Mouse (Mus musculus): ENCODE data around the gene Acot6. TPM values are rescaled to one million over a fixed set of nuclear protein-coding genes. Genes with fewer than 3 reads are reported as not detected.

Acot6 gene
- total RNA-seq, 4 experiments from 2014 or later = 4.1 to 4.9 (median 4.1) TPM

GRCm38 (mm10) chr12:84101493-84101845, 1.0 kb downstream of the Acot6 start:
- no peak for DNase-seq (ENCODE audit: low spot score in 2 of 2)

DNA sequence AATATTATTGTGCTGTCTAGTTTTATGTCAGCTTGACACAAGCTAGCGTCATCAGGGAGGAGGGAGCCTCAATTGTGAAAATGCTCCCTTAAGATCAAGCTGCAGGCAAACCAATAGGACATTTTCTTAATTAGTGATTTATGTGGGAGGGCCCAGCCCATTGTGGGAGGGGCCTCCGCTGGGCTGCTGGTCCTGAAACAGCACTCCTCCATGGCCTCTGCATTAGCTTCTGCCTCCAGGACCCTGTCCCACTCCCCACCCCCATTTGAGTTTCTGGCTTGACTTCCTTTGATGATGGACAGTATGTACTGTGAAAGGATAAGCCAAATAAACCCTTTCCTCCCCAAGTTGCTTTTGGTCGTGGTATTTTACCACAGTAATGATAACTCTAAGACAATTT, 6.6 kb downstream of the Acot6 start:
- no peak for DNase-seq (ENCODE audit: low spot score in 2 of 2)

DNA sequence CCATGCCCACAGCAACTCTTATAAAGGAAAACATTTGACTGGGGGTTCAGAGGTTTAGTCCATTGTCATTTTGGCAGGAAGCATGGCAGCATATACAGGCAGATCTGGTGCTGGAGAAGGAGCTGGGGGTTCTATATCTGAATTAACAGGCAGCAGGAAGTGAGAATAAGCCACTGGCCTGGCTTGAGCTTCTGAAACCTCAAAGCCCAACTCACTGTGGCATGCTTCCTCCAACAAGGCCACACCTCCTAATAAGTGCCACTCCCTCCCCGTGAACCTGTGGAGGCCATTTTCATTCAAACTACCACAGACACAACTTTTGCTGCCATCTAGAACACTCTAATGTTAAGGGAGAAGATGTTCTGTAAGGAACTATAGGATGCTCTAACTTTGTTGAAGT, 7.2 kb downstream of the Acot6 start:
- no peak for DNase-seq (ENCODE audit: low spot score in 2 of 2)

- no peak for DNase-seq (ENCODE audit: low spot score in 2 of 2)
These were observed 9.5 kb downstream of the Acot6 start for GRCm38 (mm10) chr12:84109924-84110323.

DNA sequence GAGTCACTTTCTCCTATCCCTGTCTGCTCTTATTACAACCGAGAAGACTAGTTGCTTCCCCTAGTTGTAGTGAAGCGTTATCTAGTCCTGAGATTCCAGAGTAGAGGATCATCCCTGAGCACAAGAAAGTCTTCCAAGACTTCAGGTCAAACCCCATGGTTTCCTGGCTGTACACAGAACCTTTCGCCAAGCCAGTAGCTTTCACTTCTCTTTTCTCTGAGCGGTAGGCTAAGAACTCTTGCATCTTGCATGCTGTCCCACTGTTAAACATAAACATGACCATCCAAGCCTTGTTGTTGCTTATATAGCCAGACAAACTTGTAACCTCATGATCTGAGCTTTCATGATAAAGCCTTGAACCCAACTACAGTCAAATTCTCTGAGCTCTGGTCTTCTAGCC, 10.4 kb downstream of the Acot6 start:
- DNase-seq (ENCODE audit: low spot score in 2 of 2) = no peak

GRCm38 (mm10) chr12:84113676-84114075, 13.2 kb downstream of the Acot6 start:
- DNase-seq (ENCODE audit: low spot score in 2 of 2) = no peak

GRCm38 (mm10) chr12:84114153-84114994, 13.9 kb downstream of the Acot6 start, which contains the start of gene Dnal1:
Gene Dnal1 (plus strand): TSS chr12:84114366.
- DNase-seq (ENCODE audit: low spot score in 2 of 2) = peak; percentile 61 to 84

DNA sequence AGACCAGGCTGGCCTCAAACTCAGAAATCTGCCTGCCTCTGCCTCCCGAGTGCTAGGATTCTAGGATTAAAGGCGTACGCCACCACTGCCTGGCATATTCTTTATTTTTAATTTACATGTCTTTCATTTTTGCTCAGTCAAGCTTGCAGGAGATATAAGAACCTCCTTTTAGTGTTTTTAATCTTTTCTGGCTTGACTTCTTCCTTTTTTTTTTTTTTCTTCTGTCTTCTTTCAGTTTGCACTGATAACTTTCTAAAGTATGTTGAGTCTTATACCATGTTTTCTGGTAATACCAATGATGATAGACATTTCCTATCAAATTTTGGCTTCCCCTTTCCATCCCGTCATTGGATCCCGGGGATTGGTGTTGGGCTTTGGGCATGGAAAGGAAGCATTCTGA, 19.1 kb downstream of the Acot6 start:
- DNase-seq (ENCODE audit: low spot score in 2 of 2) = no peak

DNA sequence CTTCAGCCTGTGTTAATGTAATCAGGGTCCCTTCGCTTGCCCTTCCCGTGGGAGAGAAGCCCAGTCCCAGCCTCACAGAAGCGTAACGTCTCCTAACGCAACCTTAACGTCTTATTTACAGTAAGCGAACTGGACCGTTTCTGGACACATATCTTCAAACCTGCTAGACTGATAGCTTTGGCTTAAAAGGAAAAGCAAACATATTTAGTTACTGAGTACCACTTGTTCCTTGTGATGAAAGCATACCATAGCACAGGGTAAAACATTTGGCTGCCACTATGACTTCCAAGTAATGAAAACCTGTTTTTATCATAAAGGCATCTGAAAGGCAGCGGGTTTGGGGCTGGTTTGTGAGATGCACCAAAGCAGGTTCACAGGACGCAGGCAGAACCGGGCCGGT, 25.4 kb downstream of the Acot6 start:
- DNase-seq (ENCODE audit: low spot score in 2 of 2) = no peak

DNA sequence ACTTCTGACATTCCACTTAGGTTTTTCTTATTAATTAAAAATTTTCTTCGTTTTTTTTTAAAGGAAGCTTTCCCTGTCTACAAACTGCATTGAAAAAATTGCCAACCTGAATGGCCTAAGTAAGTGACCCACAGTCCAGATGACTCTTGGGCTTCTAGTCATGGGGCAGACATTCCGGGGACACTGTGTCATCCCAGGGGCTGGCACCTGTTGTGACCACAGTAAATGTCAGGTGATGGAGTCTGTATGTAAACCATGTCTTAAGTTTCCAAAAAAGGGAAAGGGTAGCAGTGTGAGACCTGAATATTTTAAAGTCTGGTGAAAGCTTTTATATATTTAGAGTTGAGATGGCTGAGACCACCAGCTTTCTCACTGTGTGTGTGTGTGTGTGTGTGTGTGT, 26.4 kb downstream of the Acot6 start:
- DNase-seq (ENCODE audit: low spot score in 2 of 2) = no peak

DNA sequence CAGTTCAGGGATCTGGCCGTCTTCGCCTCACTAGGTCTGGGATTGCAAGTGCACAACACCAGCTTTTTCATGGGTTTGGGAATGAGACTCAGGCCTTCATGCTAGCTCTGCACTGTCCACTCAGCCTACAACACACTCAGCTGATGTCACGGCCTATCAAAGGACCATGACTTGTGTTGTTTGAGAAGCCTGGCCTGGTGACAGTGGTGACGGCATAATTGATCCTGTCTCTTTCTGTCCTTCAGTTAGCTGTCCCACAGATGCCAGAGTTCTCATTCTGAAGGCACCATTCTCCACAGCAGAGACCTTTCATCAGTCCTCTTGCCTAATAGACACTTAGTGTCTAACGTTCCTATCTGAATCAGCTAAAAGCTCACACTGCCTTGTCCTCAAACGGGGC, 28.1 kb downstream of the Acot6 start:
- DNase-seq (ENCODE audit: low spot score in 2 of 2) = no peak

- no peak for DNase-seq (ENCODE audit: low spot score in 2 of 2)
These were observed 29.5 kb downstream of the Acot6 start for GRCm38 (mm10) chr12:84129931-84130330.

DNA sequence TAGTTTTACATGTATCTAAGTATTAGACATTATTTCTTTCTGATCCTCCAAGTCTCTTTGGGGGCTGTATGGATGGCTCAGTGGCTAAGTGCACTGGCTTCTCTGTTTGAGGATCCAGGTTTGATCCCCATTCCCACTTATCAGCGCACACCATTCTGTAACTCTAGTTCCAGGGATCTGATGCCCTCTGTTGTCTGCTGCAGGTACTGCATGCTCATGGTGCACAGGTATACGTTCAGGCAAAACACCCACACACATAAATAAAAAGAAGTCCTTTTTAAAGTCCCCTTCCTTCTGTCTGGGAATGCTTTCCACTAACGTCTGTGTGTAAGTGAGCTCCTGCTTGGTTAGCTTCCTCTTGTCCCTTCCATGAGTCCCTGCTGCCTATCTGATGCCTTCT, 31.8 kb downstream of the Acot6 start:
- no peak for DNase-seq (ENCODE audit: low spot score in 2 of 2)

GRCm38 (mm10) chr12:84137131-84137530, 36.7 kb downstream of the Acot6 start:
- DNase-seq (ENCODE audit: low spot score in 2 of 2) = no peak

DNA sequence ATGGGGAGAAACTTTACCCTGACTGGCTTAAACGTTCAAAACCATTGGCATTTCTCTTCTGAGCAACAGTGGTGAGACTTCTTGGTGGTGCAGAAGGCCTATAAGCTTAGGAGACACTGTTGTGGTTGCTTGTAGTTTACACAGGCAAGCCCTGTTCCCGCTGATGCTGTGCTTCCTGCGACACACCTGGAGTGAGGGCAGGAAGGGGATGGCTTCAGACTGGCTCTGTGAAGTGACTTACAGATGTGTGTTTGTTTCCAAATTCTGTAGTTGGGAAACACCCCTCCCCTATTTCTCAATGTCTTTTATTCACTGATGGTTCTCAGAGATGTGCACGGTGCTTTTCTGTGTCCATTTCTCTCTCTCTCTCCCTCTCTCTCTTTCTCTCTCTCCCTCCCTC, 39.7 kb downstream of the Acot6 start:
- DNase-seq (ENCODE audit: low spot score in 2 of 2) = no peak

DNA sequence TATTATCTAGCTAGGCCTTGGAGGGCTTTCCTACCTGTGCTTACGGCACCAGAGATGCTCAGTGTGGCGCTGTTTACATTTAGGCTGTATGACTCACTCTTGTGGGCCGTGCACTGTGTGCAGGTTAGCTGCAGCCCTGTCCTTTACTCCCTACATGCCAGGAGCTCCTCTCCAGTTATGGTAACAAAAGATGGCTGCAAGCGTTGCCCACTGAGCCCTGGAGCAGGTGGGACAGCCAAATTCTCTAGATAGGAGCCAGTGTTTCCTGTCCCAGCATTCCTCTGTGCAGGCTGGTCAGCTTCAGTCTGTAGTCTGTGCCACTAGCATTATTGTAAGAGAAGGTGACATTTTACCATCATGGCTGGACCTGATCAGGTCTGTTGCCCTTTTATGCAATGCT, 40.8 kb downstream of the Acot6 start:
- DNase-seq (ENCODE audit: low spot score in 2 of 2) = no peak

GRCm38 (mm10) chr12:84142281-84143050, 42.0 kb downstream of the Acot6 start:
- no peak for DNase-seq (ENCODE audit: low spot score in 2 of 2)

DNA sequence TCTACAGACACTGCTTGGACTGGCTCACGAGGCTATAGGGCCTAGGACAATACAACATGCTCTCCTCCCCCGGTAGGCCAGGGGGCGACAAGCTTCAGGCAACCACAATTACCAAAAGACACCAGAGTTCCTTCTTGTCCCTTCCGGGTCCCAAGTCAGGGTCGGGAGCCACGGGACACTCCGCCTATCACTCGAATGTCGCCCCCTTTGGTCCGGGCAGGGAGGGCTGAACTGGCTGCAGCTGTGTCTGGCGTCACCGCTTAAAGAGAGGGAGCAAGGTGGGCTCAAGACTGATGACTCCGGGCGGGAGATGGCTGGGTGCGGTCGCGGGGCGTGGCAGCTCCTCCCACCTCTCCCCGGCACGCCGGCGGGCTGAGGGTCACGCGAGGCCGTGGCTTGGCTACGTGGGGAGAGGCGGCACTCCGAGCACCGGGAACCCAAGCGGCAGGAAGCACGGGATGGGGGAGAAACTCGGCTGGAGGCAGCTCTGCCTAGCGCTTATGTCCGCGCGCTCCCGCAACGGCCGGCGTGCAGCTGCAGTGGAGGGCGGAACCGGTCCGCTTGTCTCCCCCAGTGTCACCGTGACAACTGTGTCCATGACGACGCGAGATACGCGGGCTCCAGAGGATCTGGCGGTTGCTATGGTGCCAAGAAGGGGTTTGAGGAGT, 47.6 kb downstream of the Acot6 start, which contains the start of gene Pnma1:
TSS of gene Pnma1 (minus strand) at position 536 of the 668 bp plus-strand sequence.
- peak; percentile 52 to 77 for DNase-seq (ENCODE audit: low spot score in 2 of 2)

GRCm38 (mm10) chr12:84148622-84149012, 48.2 kb downstream of the Acot6 start:
- DNase-seq (ENCODE audit: low spot score in 2 of 2) = no peak

DNA sequence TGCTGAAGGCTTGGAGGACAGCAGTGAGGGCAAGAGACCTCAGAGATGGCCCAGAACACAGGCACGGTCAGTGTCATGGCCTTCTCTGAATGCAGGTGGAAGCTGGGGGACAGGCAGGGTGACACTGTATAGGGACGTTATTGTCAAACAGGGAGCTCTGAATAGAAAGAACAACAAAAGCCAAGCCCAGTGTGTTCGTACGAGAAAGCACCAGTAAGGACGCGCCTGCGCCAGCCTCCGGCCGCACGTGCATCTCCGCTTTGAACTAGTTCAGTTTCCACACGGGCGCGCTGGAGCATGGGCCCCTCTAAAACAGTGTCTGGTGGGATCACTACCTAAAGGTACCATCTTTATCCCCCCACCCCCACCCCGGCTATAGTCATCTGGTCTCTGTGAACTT, 49.5 kb downstream of the Acot6 start:
- no peak for DNase-seq (ENCODE audit: low spot score in 2 of 2)

GRCm38 (mm10) chr12:84150976-84151375, 50.5 kb downstream of the Acot6 start:
- no peak for DNase-seq (ENCODE audit: low spot score in 2 of 2)

DNA sequence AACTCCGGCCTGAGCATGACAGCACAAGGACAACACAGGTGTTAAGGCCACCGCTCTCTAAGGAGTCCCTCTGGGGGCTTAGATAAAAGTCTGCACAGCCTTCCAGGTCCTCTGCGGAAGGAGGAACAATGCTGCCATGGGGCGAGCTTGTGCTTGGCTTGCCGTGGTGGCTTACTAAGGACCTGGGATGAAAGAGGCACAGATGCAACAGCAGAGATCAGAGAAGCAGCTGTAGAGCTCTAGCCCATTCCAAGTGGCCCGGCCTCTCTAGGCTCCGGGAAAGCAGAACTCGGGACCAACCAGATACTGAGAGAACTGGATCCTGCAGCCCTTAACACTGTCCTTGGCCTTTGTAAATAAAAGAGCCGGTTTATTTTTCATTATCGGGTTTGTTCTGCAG, 51.5 kb downstream of the Acot6 start:
- DNase-seq (ENCODE audit: low spot score in 2 of 2) = no peak

Measured in left cerebral cortex, adult 8-10 months (tissue).